Mouse (Mus musculus) erythroblast, embryonic 14.5 days (primary cell): ENCODE data around the gene Mknk2.

Source experiments
- GATA1 ChIP-seq: IDR thresholded peaks from 2 replicates; pipeline ENCODE4 v1.6.1; 2012; ENCODE audit warnings: low read length, inconsistent platforms, mixed read lengths
- TAL1 ChIP-seq: IDR thresholded peaks from 3 replicates; pipeline ENCODE4 v1.6.1; 2012; ENCODE audit warnings: low read length, inconsistent platforms, mixed read lengths

DNA sequence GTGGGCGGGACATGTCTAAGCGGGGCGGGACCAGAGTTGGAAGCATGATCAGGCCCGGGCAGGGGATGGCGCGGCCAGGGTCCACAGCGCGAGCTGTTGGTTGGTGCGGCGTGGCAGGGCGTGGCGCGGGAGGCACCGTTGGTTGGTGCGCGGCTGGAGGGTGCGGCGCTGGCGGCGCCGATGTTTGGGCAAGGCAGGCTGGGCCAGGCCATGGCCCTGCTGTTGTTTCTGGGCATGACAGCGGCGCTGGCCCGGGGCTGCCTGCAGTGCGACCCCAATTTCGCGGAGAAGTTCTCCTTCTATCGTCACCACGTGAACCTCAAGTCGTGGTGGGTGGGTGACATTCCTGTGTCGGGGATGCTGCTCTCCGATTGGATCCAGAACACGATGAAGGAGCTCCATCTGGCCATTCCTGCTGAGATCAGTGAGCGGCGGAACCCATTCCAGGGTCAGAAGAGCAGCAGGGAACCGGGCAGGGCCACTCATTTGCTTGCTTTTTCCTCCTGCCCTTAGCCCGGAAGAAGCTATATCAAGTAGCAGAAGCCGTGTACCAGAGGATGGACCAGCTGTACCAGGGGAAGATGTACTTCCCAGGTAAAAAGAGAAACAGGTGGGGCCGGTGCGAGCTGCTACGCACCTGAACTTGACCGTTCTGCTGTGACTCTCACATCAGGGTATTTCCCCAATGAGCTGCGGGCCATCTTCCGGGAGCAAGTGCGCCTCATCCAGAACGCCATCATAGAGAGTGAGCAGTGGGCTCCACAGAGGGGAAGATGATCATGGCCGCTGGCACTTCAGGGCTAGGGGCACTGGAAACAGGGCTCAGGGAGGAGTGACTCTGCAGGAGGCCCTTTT, 24.9 kb upstream of the Mknk2 start:
- TF ChIP-seq GATA1 (no peak), TAL1 (no peak)
